Mouse (Mus musculus): ENCODE results near the gene Alpk1.

DNA sequence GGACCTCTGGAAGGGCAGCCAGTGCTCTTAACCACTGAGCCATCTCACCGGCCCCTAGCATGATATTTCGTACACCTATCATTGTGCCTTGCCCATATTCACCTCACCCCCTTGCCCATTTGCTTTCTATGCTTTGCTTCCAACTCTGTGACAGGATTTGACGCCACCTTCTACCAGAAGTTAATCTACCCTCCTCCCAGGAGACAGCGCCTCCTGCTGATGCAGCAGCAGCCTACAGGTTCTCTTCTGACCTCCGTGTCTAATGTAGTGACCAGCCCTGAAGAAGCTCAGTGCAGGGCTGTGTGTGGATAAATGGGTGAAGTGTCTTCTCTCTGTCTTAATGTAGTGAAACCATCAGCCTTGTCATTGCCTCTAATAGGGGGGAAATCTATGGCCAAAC, 15.8 kb downstream of the Alpk1 start:
- TF ChIP-seq CTCF (IDR thresholded peaks at IDR 0.05; ENCODE audit: low read depth, low read length) (no peak; the same call in 1 of the 2 replicates), POLR2A (IDR thresholded peaks at IDR 0.05; ENCODE audit: borderline replicate concordance, low read depth, low read length) (no peak)
